Mouse (Mus musculus): Measurements from ENCODE around the gene Rexo5.
A peak's percentile ranks its signal among the peaks of the same experiment; 100 is the strongest.

Gene Rexo5

DNA sequence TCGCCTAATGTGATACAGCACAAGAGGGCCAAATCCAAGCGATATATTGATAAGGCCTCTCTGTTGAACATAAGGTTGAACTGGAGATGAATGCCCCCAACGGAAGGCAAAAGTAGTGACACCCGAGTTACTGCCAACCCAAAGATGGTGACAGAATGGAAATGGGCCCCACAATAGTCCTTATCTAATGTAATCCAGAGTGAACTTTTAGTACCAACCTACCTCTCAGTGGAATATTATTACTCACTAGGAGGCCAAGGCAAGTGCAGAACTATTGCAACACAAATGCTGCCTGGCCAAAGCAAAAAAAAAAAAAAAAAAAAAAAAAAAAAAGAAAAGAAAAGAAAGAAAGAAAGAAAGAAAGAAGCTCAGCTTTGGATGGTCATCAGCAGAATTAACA lies 98.9 kb downstream of the Rexo5 start:
- no peak for DNase-seq (ENCODE audit: low spot score in 2 of 2)

DNA sequence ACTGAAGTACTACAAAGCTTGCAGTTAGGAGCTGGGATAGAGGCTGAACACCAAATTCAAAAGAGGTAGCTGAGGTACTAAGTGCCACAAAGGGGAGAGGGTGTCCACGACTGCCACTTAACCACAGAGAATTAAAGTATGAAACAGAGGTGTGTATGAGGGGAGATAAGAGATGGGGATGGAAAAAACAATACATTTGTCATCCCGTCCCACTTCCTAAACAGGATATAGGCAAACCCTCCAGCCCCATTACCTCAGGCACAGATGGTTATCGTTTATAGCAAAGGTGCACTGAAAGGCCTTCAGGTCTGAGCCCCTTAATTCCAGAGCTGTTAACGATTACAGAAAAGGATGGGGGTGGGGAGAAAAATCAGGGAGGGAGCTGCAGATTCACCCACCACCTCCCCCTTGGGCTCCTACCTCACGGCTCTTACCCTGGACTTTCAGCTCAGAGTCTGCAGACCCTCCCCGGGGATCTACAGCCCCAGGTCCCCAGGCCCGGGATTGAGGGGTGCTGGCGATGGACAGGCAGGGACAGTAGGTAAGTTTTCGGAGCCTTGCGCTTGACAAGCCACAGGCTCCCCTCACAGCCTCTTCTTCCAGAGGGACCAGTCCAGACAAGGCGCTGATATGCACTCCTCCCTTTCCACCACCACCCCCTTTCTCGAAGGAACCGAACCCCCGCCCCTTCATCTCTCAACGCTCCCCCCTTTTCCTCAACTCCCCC lies 101.2 kb downstream of the Rexo5 start:
- DNase-seq (ENCODE audit: low spot score in 2 of 2) = peak in 1 of 2 experiments; percentile 17

DNA sequence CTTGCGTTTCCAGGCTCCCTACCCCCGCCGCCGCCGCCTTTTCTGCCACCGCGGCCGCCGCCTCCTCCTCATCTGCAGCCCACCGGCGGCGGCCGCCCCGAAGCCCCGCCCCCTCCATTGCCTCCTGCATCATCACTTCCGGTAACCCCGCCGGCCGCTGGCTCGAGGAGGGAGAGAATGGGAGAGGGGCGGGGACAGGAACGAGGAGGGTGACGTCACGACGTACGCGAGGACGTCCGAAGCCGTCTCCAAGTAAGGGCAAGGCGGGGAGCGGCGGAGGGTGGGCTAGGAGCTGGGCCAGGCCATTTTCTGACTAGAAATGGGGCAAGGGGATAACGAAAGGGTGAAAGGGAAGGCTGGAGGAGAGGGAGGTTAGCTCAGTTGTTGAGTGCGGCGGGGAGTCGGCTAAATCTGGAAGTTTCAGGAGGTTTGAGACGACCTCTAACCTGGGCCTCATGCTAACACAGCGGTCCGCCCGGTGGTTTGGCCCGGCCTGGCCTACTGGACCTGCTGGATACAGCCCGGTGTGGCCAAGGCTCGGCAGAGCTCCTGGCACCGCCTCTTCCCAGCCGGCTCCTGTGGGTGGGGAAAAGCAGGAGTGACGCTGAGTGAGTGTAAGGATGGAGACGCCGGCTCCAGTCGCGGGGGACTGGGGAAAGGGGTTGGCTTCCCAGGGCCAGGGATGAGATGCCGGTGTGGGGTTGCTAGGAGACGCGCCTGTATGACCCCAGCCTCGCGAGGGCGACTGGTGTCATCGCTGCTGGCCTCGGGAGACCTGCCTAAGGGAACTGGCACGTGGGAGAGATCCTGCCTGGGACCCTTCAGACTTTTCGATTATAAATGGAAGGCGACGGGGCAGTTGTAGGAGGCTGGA lies 102.1 kb downstream of the Rexo5 start, which contains the start of the genes Lyrm1 and Dcun1d3:
Gene Lyrm1 (plus strand): TSS at position 223 of the 874 bp plus-strand sequence.
Gene Dcun1d3 (minus strand): TSS at position 660 of the 874 bp plus-strand sequence.
- DNase-seq (ENCODE audit: low spot score in 2 of 2) = peak; percentile 96 to 97

DNA sequence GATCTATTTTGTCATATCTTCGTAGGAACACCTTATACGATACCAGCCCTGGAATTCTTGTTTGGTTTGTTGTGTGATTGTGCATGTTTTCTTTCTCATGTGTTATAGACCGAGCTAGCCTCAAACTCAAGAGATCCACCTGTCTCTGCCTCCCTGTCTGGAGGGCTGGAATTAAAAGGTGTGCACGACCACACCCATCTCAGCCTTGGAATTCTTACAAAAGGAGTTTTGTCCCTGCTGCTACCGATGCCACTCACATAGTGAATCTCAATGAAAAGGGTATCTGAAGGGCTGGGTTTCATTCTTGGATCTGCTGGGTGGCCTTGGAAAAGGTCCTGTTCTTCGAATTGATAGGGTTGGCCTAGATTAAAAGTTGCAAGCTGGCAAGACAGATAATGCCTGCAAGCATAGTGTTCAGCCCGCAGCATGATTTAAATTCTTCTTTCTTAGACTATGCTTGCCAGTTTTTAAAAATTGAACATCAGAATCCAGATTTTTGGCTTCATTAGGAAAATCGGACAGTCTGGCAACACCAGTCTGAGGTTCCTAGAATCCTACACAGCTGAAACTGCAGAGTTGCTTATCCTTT lies 103.8 kb downstream of the Rexo5 start:
- DNase-seq (ENCODE audit: low spot score in 2 of 2) = no peak

DNA sequence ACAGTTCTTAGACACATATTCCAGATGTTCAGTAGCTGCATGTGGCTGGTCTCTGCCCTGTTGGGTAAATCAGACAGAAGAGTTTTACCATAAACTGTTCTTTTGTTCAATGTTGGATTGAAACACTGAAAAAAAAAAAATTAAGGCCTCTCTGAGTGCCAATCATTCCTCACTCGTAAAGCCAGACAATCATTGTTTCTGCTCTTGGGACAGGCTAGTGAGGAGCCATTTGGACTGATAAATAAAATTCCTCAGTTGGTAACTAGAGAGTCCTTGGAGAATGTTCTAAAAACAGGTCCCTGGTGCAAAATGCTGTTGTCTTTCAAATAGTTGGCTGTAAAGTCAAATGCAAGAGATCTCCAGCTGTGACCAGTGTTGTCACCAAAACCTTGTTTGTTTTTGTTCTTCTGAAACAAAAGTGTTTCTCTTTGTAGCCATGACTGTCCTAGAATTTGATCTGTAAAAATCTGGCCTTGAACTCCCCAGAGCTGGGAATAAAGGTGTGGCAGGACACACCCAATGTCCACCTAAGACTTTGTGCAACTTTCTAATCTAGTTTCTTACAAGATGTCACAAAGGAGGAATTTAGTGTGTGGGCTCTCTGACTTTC lies 104.5 kb downstream of the Rexo5 start:
- DNase-seq (ENCODE audit: low spot score in 2 of 2) = no peak
